Mouse (Mus musculus): ENCODE measurements around the gene P4hb. TPM values are rescaled to one million over a fixed set of nuclear protein-coding genes. Genes with fewer than 3 reads are reported as not detected.

P4hb gene
- polyA plus RNA-seq, 1 experiment from 2014 or later: 263 TPM

GRCm38 (mm10) chr11:120542376-120542775 lies 30.7 kb downstream of the P4hb start:
- H3K36me3 ChIP-seq: peaks cover 25% of the 10 kb centered on the region
- H3K9me3 ChIP-seq: no peaks in the 10 kb centered on the region
- H3K9ac ChIP-seq: no peak overlapping the region
- 85% methylated on average over 6 of the region's 6 CpGs for WGBS
- peaks cover 17% of the 10 kb centered on the region for H3K4me1 ChIP-seq (replicated peaks)
- no peaks in the 10 kb centered on the region for H3K27me3 ChIP-seq
- H3K4me2 ChIP-seq: no peak overlapping the region
- no peak for ATAC-seq (ENCODE audit: low FRiP score, low read depth)
- H3K27ac ChIP-seq (replicated peaks): no peak overlapping the region
- H3K4me3 ChIP-seq: no peak overlapping the region

GRCm38 (mm10) chr11:120541907-120542306 lies 31.1 kb downstream of the P4hb start:
- peaks cover 25% of the 10 kb centered on the region for H3K36me3 ChIP-seq
- 46% methylated on average over 4 of the region's 4 CpGs for WGBS
- H3K9me3 ChIP-seq: no peaks in the 10 kb centered on the region
- no peaks in the 10 kb centered on the region for H3K27me3 ChIP-seq
- no peak overlapping the region for H3K27ac ChIP-seq (replicated peaks)
- no peak overlapping the region for H3K4me2 ChIP-seq
- peaks cover 17% of the 10 kb centered on the region for H3K4me1 ChIP-seq (replicated peaks)
- no peak overlapping the region for H3K9ac ChIP-seq
- H3K4me3 ChIP-seq: no peak overlapping the region
- no peak for ATAC-seq (ENCODE audit: low FRiP score, low read depth)

GRCm38 (mm10) chr11:120539285-120540014 lies 33.6 kb downstream of the P4hb start:
- H3K4me3 ChIP-seq: no peak overlapping the region
- H3K9ac ChIP-seq: no peak overlapping the region
- H3K36me3 ChIP-seq: peaks cover 17% of the 10 kb centered on the region
- H3K27ac ChIP-seq (replicated peaks): peak overlapping the region; percentile 57
- WGBS: 25% methylated on average over 10 of the region's 10 CpGs
- H3K27me3 ChIP-seq: no peaks in the 10 kb centered on the region
- H3K4me1 ChIP-seq (replicated peaks): peaks cover 17% of the 10 kb centered on the region
- H3K9me3 ChIP-seq: no peaks in the 10 kb centered on the region
- 0 out of 2 replicates have a peak overlapping the region, but pooled peaks have one; percentile 0 for H3K4me2 ChIP-seq
- ATAC-seq (ENCODE audit: low FRiP score, low read depth): peak; percentile 69; the same call in 1 of the 2 replicates

GRCm38 (mm10) chr11:120538955-120539284 lies 34.1 kb downstream of the P4hb start:
- H3K27me3 ChIP-seq: no peaks in the 10 kb centered on the region
- no peak overlapping the region for H3K4me3 ChIP-seq
- peaks cover 12% of the 10 kb centered on the region for H3K36me3 ChIP-seq
- no peak overlapping the region for H3K4me2 ChIP-seq
- 51% methylated on average over 8 of the region's 8 CpGs for WGBS
- H3K27ac ChIP-seq (replicated peaks): peak overlapping the region; percentile 57
- H3K9ac ChIP-seq: no peak overlapping the region
- no peak; the same call in 1 of the 2 replicates for ATAC-seq (ENCODE audit: low FRiP score, low read depth)
- peaks cover 17% of the 10 kb centered on the region for H3K4me1 ChIP-seq (replicated peaks)
- no peaks in the 10 kb centered on the region for H3K9me3 ChIP-seq

GRCm38 (mm10) chr11:120538485-120538884 lies 34.6 kb downstream of the P4hb start:
- peaks cover 1% of the 10 kb centered on the region; the same call in 1 of the 2 replicates for H3K27me3 ChIP-seq
- no peak overlapping the region for H3K9ac ChIP-seq
- no peak overlapping the region for H3K4me3 ChIP-seq
- 56% methylated on average over 3 of the region's 3 CpGs for WGBS
- H3K36me3 ChIP-seq: peaks cover 8% of the 10 kb centered on the region
- ATAC-seq (ENCODE audit: low FRiP score, low read depth): peak; percentile 40; the same call in 1 of the 2 replicates
- H3K9me3 ChIP-seq: no peaks in the 10 kb centered on the region
- peaks cover 17% of the 10 kb centered on the region for H3K4me1 ChIP-seq (replicated peaks)
- H3K27ac ChIP-seq (replicated peaks): peak overlapping the region; percentile 57; the same call in 1 of the 2 replicates
- no peak overlapping the region for H3K4me2 ChIP-seq

GRCm38 (mm10) chr11:120535804-120536203 lies 37.2 kb downstream of the P4hb start:
- Histone ChIP-seq H3K4me3 (no peak overlapping the region), H3K4me1 (replicated peaks) (peaks cover 24% of the 10 kb centered on the region), H3K9ac (no peak overlapping the region), H3K4me2 (no peak overlapping the region), H3K36me3 (no peaks in the 10 kb centered on the region), H3K27me3 (peaks cover 27% of the 10 kb centered on the region), H3K27ac (replicated peaks) (no peak overlapping the region), H3K9me3 (no peaks in the 10 kb centered on the region)
- ATAC-seq (ENCODE audit: low FRiP score, low read depth): no peak
- 77% methylated on average over 3 of the region's 3 CpGs for WGBS

- H3K4me1 ChIP-seq (replicated peaks): peaks cover 29% of the 10 kb centered on the region
- no peak overlapping the region for H3K4me2 ChIP-seq
- H3K36me3 ChIP-seq: no peaks in the 10 kb centered on the region
- H3K4me3 ChIP-seq: no peak overlapping the region
- ATAC-seq (ENCODE audit: low FRiP score, low read depth): no peak
- 82% methylated on average over 3 of the region's 3 CpGs for WGBS
- no peak overlapping the region for H3K27ac ChIP-seq (replicated peaks)
- no peaks in the 10 kb centered on the region for H3K9me3 ChIP-seq
- no peak overlapping the region for H3K9ac ChIP-seq
- peaks cover 34% of the 10 kb centered on the region for H3K27me3 ChIP-seq
Measured at GRCm38 (mm10) chr11:120535145-120535544, 37.9 kb downstream of the P4hb start.

GRCm38 (mm10) chr11:120534093-120534492 lies 39.0 kb downstream of the P4hb start:
- Histone ChIP-seq H3K36me3 (no peaks in the 10 kb centered on the region), H3K4me1 (replicated peaks) (peaks cover 19% of the 10 kb centered on the region)
- ATAC-seq (ENCODE audit: low FRiP score, low read depth): no peak

GRCm38 (mm10) chr11:120531646-120532045 lies 41.4 kb downstream of the P4hb start:
- no peaks in the 10 kb centered on the region for H3K9me3 ChIP-seq
- 23% methylated on average over 9 of the region's 9 CpGs for WGBS
- H3K4me1 ChIP-seq (replicated peaks): peaks cover 12% of the 10 kb centered on the region
- H3K4me3 ChIP-seq: no peak overlapping the region
- no peak overlapping the region for H3K4me2 ChIP-seq
- peaks cover 56% of the 10 kb centered on the region for H3K27me3 ChIP-seq
- H3K9ac ChIP-seq: no peak overlapping the region
- no peak for ATAC-seq (ENCODE audit: low FRiP score, low read depth)
- H3K36me3 ChIP-seq: no peaks in the 10 kb centered on the region
- H3K27ac ChIP-seq (replicated peaks): no peak overlapping the region

More at GRCm38 (mm10) chr11:120534093-120534492, 39.0 kb downstream of the P4hb start:
- no peaks in the 10 kb centered on the region for H3K9me3 ChIP-seq
- WGBS: 80% methylated on average over 8 of the region's 8 CpGs
- H3K27me3 ChIP-seq: peaks cover 44% of the 10 kb centered on the region
- no peak overlapping the region for H3K4me2 ChIP-seq
- no peak overlapping the region for H3K4me3 ChIP-seq
- no peak overlapping the region for H3K27ac ChIP-seq (replicated peaks)
- no peak overlapping the region for H3K9ac ChIP-seq

GRCm38 (mm10) chr11:120530085-120530964 lies 42.7 kb downstream of the P4hb start, which contains the start of gene Gcgr:
Gcgr (plus strand) TSS chr11:120530699.
- no peak for ATAC-seq (ENCODE audit: low FRiP score, low read depth)
- peaks cover 12% of the 10 kb centered on the region for H3K4me1 ChIP-seq (replicated peaks)
- no peaks in the 10 kb centered on the region for H3K36me3 ChIP-seq
- H3K27me3 ChIP-seq: peaks cover 56% of the 10 kb centered on the region
- 9% methylated on average over 51 of the region's 62 CpGs for WGBS
- peak within 1 kb of the TSS; percentile 34 for H3K4me3 ChIP-seq
- peak within 1 kb of the TSS; percentile 14; the same call in 1 of the 2 replicates for H3K9ac ChIP-seq
- H3K27ac ChIP-seq (replicated peaks): no peak within 1 kb of the TSS
- no peaks in the 10 kb centered on the region for H3K9me3 ChIP-seq
- peak within 1 kb of the TSS; percentile 69 for H3K4me2 ChIP-seq

GRCm38 (mm10) chr11:120528903-120529302 lies 44.1 kb downstream of the P4hb start:
- peaks cover 56% of the 10 kb centered on the region for H3K27me3 ChIP-seq

More at GRCm38 (mm10) chr11:120528903-120529302, 44.1 kb downstream of the P4hb start:
- Histone ChIP-seq H3K36me3 (no peaks in the 10 kb centered on the region), H3K4me2 (no peak overlapping the region), H3K9ac (no peak overlapping the region), H3K4me1 (replicated peaks) (peaks cover 12% of the 10 kb centered on the region), H3K9me3 (no peaks in the 10 kb centered on the region), H3K4me3 (no peak overlapping the region), H3K27ac (replicated peaks) (no peak overlapping the region)
- WGBS: 54% methylated on average over 4 of the region's 4 CpGs
- ATAC-seq (ENCODE audit: low FRiP score, low read depth): no peak

Measured in hindbrain, embryonic 15.5 days (tissue).